Mouse (Mus musculus) heart, postnatal 0 days (tissue): ENCODE measurements around the gene Lrrc47. TPM values are rescaled to one million over a fixed set of nuclear protein-coding genes. Genes with fewer than 3 reads are reported as not detected.
A peak's percentile ranks its signal among the peaks of the same experiment; 100 is the strongest.

Experiments used
- ATAC-seq: fragments of 200-750 bp; cut with Nextera tagmentation; 2 replicates; pipeline ENCODE4 v1.8.0; 2017; ENCODE audit warnings: low read depth, moderate number of reproducible peaks, moderate library complexity; ENCODE audit not compliant: insufficient read depth
- DNase-seq: peaks from one replicate; pipeline ENCODE4 v3.0.0-alpha.2; 2016; ENCODE audit warnings: low spot score
- H3K27ac ChIP-seq: fragments of 300-500 bp; sonication (generic); 2 replicates; pipeline ENCODE4 v1.5.1; 2014; ENCODE audit warnings: low read depth, mild to moderate bottlenecking
- H3K27me3 ChIP-seq: fragments of 300-500 bp; sonication (generic); 2 replicates; pipeline ENCODE4 v1.6.1; 2014; ENCODE audit warnings: low read length, mixed read lengths; ENCODE audit not compliant: control insufficient read depth, insufficient read depth
- H3K36me3 ChIP-seq: fragments of 300-500 bp; sonication (generic); replicated peaks from 2 replicates; pipeline ENCODE4 v1.6.1; 2014; ENCODE audit warnings: low read length, mixed read lengths; ENCODE audit not compliant: control insufficient read depth, insufficient read depth
- H3K4me1 ChIP-seq: fragments of 300-500 bp; sonication (generic); 2 replicates; pipeline ENCODE4 v1.6.1; 2014; ENCODE audit warnings: antibody characterized with exemption; ENCODE audit not compliant: control insufficient read depth, insufficient read depth
- H3K4me2 ChIP-seq: fragments of 300-500 bp; sonication (generic); 2 replicates; pipeline ENCODE4 v1.6.1; 2014; ENCODE audit warnings: low read depth, mild to moderate bottlenecking, low read length, moderate library complexity
- H3K4me3 ChIP-seq: fragments of 300-500 bp; sonication (generic); 2 replicates; pipeline ENCODE4 v1.5.1; 2014; ENCODE audit warnings: low read depth, low read length
- H3K9ac ChIP-seq: fragments of 300-500 bp; sonication (generic); replicated peaks from 2 replicates; pipeline ENCODE4 v1.6.1; 2014; ENCODE audit warnings: low read depth, low read length, mixed read lengths
- H3K9me3 ChIP-seq: fragments of 300-500 bp; sonication (generic); replicated peaks from 2 replicates; pipeline ENCODE4 v1.6.1; 2016; ENCODE audit warnings: low read length; ENCODE audit not compliant: control insufficient read depth
- CTCF ChIP-seq: IDR thresholded peaks from 2 replicates; pipeline ENCODE4 v1.5.1; 2016; ENCODE audit warnings: antibody characterized with exemption, control low read depth, low read depth
- EP300 ChIP-seq: IDR thresholded peaks from 2 replicates; pipeline ENCODE4 v1.6.1; 2016; ENCODE audit warnings: antibody characterized with exemption, low read depth
- WGBS: fragments of 180-500 bp; shearing (Covaris S2); extraction: QIAGEN DNeasy Blood & Tissue Kit; methylation state at CpG from one replicate; pipeline ENCODE4 v1.1.7; 2014; 5-methylcytosine and 5-hydroxymethylcytosine counted together
- polyA plus RNA-seq: library from polyadenylated mRNA; unstranded; fragments of >200 nt; fragmentation: Nextera tagmentation; extraction: Ambion mirVana; gene quantifications from 2 replicates; pipeline ENCODE4 v1.2.1, GENCODE M21; 2015
- total RNA-seq: library from RNA; depleted of rRNA; stranded (reverse); fragments of >200 nt; gene quantifications from 2 replicates; pipeline ENCODE4 v1.2.3, GENCODE M21; 2014; ENCODE audit warnings: low replicate concordance

Lrrc47 gene
- total and polyA plus RNA-seq, 2 experiments from 2014 or later, result 12.2 to 13.4 TPM

DNA sequence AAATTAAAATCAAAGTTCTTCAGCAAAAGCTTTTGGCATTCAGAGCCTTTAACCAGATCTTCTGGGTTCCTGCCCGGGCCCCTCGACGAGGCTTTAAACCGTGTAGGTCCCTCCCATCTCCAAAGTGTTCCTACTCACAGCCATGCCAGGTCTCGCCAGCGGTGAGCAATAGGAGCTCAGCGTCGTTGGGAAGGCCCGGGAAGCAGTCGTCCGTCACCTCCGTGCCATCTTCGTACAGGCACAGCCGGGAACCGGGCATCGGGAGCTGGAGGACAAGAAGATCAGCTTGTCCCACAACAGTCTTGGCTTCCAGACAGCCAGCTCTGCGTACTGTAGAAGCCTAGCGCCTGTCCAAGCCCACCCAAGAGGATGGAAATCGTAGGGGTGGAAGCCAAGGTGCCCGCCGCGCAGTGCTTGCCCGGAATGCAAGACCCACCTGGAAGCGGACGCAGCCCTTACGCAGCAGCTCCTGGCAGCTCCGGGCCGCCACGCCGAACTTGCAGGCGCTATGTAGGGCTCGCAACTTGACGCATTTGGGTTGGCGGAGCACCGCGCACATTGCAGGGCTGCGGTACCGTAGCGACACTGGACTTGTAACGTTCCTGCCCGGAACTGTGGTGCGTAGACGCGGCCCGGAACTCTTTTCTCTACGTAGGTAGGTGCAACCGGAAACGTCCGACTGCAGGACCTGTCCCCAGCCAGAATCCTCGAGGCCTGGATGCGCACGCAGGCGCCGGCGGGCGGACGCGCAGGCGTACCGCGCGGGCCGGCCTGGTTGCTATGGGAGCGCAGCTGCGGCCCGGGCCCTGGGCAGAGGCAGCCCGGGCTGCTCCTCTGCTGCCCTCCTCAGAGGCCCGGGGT is 36.9 kb upstream of the Lrrc47 start, which contains the start of the genes Dffb and Cep104:
Dffb (minus strand) TSS at position 696 of the 861 bp plus-strand sequence.
Cep104 (plus strand) TSS at position 764 of the 861 bp plus-strand sequence.
- peak; percentile 99 for ATAC-seq
- Histone ChIP-seq H3K27ac (peak within 1 kb of the TSS; percentile 43; the same call in 1 of the 2 replicates), H3K4me1 (peaks cover 10% of the 10 kb centered on the region; the same call in 1 of the 2 replicates), H3K36me3 (peaks cover 28% of the 10 kb centered on the region), H3K4me2 (peak within 1 kb of the TSS; percentile 98), H3K9me3 (no peaks in the 10 kb centered on the region), H3K4me3 (peak within 1 kb of the TSS; percentile 84), H3K9ac (peak within 1 kb of the TSS; percentile 82), H3K27me3 (no peaks in the 10 kb centered on the region)
- no peak for TF ChIP-seq EP300
- TF ChIP-seq CTCF, result no peak
- DNase-seq, result peak; percentile 90
- WGBS, result 1% methylated on average over 68 of the region's 68 CpGs

DNA sequence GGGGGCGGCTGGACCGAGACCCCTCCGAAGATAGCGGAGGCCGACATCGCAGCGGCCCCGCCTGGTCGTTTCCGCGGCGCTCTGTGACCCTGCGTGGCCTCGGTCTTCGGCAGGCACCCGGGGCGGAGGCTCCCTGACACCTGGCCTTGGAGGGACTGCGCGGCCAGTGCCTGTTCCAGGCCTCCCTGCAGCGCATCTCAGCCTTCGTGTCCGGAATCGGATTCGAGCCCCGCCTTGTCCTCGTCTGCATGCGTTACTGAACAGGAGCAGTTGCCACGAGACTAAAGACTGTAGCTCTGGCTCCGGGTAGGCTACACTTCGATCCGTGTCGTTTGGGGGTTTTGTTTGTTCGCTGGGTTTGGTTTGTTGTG is 36.3 kb upstream of the Lrrc47 start:
- Histone ChIP-seq H3K4me1 (peaks cover 10% of the 10 kb centered on the region; the same call in 1 of the 2 replicates), H3K36me3 (peaks cover 27% of the 10 kb centered on the region; the same call in 1 of the 2 replicates), H3K4me2 (peak overlapping the region; percentile 98), H3K27me3 (no peaks in the 10 kb centered on the region), H3K4me3 (peak overlapping the region; percentile 84), H3K9ac (peak overlapping the region; percentile 82), H3K9me3 (no peaks in the 10 kb centered on the region), H3K27ac (peak overlapping the region; percentile 40; the same call in 1 of the 2 replicates)
- ATAC-seq (peak; percentile 54), DNase-seq (no peak)
- no peak for TF ChIP-seq EP300
- no peak for TF ChIP-seq CTCF
- WGBS, result under 1% methylated on average over 32 of the region's 33 CpGs

DNA sequence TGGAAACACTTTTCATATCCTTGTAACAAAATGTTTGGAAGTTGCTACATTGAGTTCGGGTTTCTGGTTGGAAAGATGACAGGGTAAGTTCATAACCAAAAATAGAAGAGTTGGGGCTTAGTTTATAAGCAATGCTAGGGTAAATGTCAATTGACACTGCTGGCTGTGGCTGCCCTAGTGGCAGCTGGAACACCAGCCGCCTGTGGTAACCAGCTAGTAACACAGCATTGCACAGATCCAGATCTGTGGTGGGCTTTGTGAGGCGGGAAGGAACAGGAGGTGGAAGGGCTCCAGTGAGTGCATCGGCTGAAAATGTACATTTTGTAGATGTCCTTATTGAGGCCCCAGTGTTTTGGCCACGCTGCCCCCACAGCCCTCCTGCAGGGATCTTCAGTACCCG is 35.8 kb upstream of the Lrrc47 start:
- TF ChIP-seq CTCF (no peak), EP300 (no peak)
- WGBS, result 37% methylated on average over 6 of the region's 6 CpGs
- no peak overlapping the region for H3K27ac ChIP-seq

DNA sequence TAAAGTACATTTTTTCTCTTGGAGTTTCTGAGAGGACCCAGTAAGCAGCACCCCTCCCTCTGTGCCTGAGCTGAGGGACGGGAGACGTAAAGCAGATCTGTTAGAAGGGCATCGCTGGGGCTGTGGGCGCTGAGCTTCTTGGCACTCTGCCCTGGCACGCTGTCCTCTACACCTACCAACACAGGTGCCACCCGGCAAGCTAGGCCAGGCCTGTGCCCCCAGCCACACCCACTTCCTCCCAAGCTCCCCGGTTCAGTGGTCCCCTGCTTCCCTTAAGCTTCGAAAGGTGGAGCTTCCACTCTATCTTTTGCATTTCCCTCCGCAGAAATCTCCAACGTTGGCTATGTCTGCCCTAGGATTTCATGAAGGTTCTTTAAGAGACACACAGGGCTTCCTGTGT is 32.3 kb upstream of the Lrrc47 start:
- ATAC-seq (no peak), DNase-seq (no peak)
- WGBS, result 80% methylated on average over 10 of the region's 10 CpGs
- no peak overlapping the region for H3K4me2 ChIP-seq
- no peaks in the 10 kb centered on the region for H3K27me3 ChIP-seq
- H3K9me3 ChIP-seq, result no peaks in the 10 kb centered on the region
- peaks cover 50% of the 10 kb centered on the region for H3K36me3 ChIP-seq
- H3K27ac ChIP-seq, result no peak overlapping the region
- H3K9ac ChIP-seq, result no peak overlapping the region
- H3K4me3 ChIP-seq, result no peak overlapping the region
- H3K4me1 ChIP-seq, result peaks cover 8% of the 10 kb centered on the region; the same call in 1 of the 2 replicates
- TF ChIP-seq EP300 (no peak), CTCF (no peak)

More for the DNA sequence above, 35.8 kb upstream of the Lrrc47 start:
- H3K27me3 ChIP-seq, result no peaks in the 10 kb centered on the region
- peak overlapping the region; percentile 98 for H3K4me2 ChIP-seq
- peaks cover 27% of the 10 kb centered on the region for H3K36me3 ChIP-seq
- H3K4me3 ChIP-seq, result peak overlapping the region; percentile 84
- no peaks in the 10 kb centered on the region for H3K9me3 ChIP-seq
- H3K4me1 ChIP-seq, result peaks cover 10% of the 10 kb centered on the region; the same call in 1 of the 2 replicates
- peak overlapping the region; percentile 82 for H3K9ac ChIP-seq
- DNase-seq (no peak), ATAC-seq (no peak)

DNA sequence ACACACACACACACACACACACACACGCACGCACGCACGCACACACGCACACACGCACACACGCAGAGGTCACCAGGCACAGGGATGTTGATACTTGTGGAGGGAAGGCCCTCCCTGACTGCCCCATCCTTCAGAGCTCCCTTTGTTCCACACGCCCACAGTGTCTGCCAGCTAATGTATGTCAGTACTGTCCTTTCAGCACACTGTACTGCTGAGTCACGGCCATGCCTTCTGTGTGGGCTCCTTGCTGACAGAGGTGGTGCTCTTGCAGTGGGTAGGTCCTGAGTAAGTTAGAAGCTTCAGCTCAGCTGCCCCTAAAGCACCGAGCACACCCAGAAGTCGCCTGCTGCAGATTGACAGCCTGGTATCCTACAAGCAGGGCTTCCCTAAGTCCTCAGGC is 31.1 kb upstream of the Lrrc47 start:
- TF ChIP-seq EP300 (no peak), CTCF (no peak)
- Histone ChIP-seq H3K4me3 (no peak overlapping the region), H3K9ac (no peak overlapping the region), H3K4me2 (no peak overlapping the region), H3K27ac (no peak overlapping the region), H3K27me3 (no peaks in the 10 kb centered on the region), H3K4me1 (peaks cover 7% of the 10 kb centered on the region; the same call in 1 of the 2 replicates), H3K36me3 (peaks cover 62% of the 10 kb centered on the region), H3K9me3 (no peaks in the 10 kb centered on the region)
- no peak for DNase-seq
- WGBS, result 91% methylated on average over 11 of the region's 11 CpGs
- ATAC-seq, result no peak
